Mouse (Mus musculus) kidney, adult 2 months (tissue): ENCODE data around the gene Secisbp2l. TPM values are rescaled to one million over a fixed set of nuclear protein-coding genes. Genes with fewer than 3 reads are reported as not detected.

Source experiments
- DNase-seq: peaks from one replicate; pipeline ENCODE4 v3.0.0; 2021
- H3K27ac ChIP-seq: fragments of 200-500 bp; 2 replicates; pipeline ENCODE4 v1.5.1; 2012; ENCODE audit warnings: low read depth, low read length, control low read depth, inconsistent platforms; ENCODE audit not compliant: insufficient read depth
- H3K27me3 ChIP-seq: fragments of 200-500 bp; replicated peaks from 2 replicates; pipeline ENCODE4 v1.6.1; 2012; ENCODE audit warnings: mild to moderate bottlenecking, moderate library complexity, low read length, inconsistent platforms; ENCODE audit not compliant: control insufficient read depth, insufficient read depth
- H3K36me3 ChIP-seq: fragments of 200-500 bp; 2 replicates; pipeline ENCODE4 v1.6.1; 2012; ENCODE audit warnings: mild to moderate bottlenecking, moderate library complexity, low read length, inconsistent platforms; ENCODE audit not compliant: control insufficient read depth, insufficient read depth
- H3K4me1 ChIP-seq: fragments of 200-500 bp; 2 replicates; pipeline ENCODE4 v1.6.1; 2011; ENCODE audit warnings: low read length; ENCODE audit not compliant: control insufficient read depth, insufficient read depth
- H3K4me3 ChIP-seq: fragments of 200-500 bp; 2 replicates; pipeline ENCODE4 v1.5.1; 2011; ENCODE audit warnings: mild to moderate bottlenecking, low read depth, low read length, control low read depth; ENCODE audit not compliant: insufficient read depth
- CTCF ChIP-seq: fragments of 200-500 bp; conservative IDR thresholded peaks from 2 replicates; pipeline ENCODE4 v1.5.1; 2011; ENCODE audit warnings: low read depth, mild to moderate bottlenecking, control low read depth, low read length, moderate library complexity, mixed read lengths; ENCODE audit not compliant: insufficient read depth, insufficient read length
- POLR2A ChIP-seq: fragments of 200-500 bp; IDR thresholded peaks from one replicate; pipeline ENCODE4 v1.6.1; 2011; ENCODE audit warnings: low read depth, low read length, control low read depth
- WGBS: fragments of 180-500 bp; shearing (Covaris S2); methylation state at CpG from one replicate; pipeline ENCODE4 v1.1.7; 2018; 5-methylcytosine and 5-hydroxymethylcytosine counted together
- polyA plus RNA-seq: library from polyadenylated mRNA; depleted of rRNA; stranded (reverse); fragments of >200 nt; gene quantifications from 2 replicates; pipeline ENCODE4 v1.2.3, GENCODE M21; 2012; rRNA removed

Gene Secisbp2l
- polyA plus RNA-seq, 1 experiment, result 14.6 TPM

DNA sequence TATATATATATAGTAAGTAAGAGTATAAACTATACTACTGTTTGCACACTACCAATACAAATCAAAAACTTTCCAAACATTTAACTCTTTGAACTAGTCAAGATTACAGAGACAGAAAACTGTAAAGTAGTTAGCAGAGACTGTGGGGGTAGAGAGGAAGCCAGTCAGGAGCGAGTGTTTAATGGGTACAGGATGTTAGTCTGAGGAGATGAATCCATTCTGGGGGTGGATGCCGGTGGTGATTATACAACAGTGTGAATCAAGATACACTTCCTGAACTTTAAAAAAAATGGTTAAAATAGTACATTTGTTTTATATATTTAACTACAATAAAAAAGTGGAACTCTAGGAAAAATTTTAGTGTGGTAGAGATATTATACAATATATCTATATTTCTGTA, 90.7 kb downstream of the Secisbp2l start:
- no peak for TF ChIP-seq POLR2A
- no peak for TF ChIP-seq CTCF
- no peaks in the 10 kb centered on the region for H3K4me1 ChIP-seq
- H3K36me3 ChIP-seq, result no peaks in the 10 kb centered on the region
- no peaks in the 10 kb centered on the region for H3K27me3 ChIP-seq
- WGBS, result 45% methylated on average over 2 of the region's 2 CpGs
- no peak overlapping the region for H3K4me3 ChIP-seq
- H3K27ac ChIP-seq, result no peak overlapping the region
- no peak for DNase-seq

Other genes with a start within 250 kb of the Secisbp2l start
- gene Cep152, start 157.8 kb downstream of the Secisbp2l start, polyA plus RNA-seq, result 0.77 and 0.81 TPM in 2 replicates
- gene Eid1, start 109.8 kb downstream of the Secisbp2l start, polyA plus RNA-seq, result 12.9 and 19.9 TPM in 2 replicates
- 0.20 and 0.22 TPM in 2 replicates for gene Shc4, start 58.7 kb downstream of the Secisbp2l start, polyA plus RNA-seq
- gene Galk2, start 76.2 kb upstream of the Secisbp2l start, polyA plus RNA-seq, result 41.9 and 54.7 TPM in 2 replicates
- gene Cops2, start 76.3 kb upstream of the Secisbp2l start, polyA plus RNA-seq, result 11.3 and 17.7 TPM in 2 replicates